Mouse (Mus musculus): ENCODE measurements at regions not wholly inside any gene's neighbourhood (a gene's known extent, or its start where the extent isn't known, plus 50 kb on each side); places are given as distances from the start of the nearest gene placed in this dataset.
A peak's percentile ranks its signal among the peaks of the same experiment; 100 is the strongest.

DNA sequence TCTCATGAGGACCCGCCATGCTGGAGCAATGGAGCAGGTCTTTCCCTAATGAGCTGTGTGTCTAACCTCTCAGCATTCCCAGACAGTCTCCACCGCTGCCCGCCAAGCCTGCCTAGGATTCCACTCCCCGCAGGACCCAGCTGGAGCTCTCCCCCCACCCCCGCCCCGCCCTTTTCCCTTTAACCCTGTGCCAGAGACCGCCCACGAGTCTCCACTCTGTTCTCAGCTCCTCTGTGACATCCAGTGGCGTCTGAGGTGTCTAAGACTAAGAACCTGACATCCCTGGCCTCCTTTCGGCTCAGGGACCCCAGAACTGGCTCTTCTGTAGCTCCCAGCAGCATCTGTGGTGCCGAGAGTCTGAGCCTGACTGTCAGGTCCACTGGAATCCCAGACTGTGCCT lies 50.9 kb upstream of the Tpp2 start:
- no peak for DNase-seq (ENCODE audit: low spot score)

GRCm38 (mm10) chr1:43880396-43880795 lies 52.8 kb upstream of the Uxs1 start:
- DNase-seq (ENCODE audit: low spot score) = peak; percentile 17

DNA sequence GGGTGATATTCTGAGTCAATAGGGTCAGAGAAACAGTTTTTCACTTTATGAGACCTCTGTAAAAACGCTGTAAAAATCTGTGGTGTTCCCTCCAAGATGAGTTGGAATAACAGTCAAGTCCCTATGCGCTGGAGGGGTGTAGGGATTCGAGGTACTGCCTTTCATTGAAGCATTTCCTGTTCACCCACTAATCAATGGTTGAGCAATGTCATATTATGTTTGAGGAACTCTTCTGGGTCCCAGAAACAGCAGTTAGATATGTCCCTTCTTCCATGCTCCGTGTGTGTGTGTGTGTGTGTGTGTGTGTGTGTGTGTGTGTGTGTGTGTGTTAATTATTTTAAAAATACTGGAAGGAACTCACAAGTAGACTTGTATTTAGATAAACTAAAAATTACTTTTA lies 52.3 kb upstream of the Uxs1 start:
- no peak for DNase-seq (ENCODE audit: low spot score)

- no peak for DNase-seq (ENCODE audit: low spot score)
Measured at GRCm38 (mm10) chr1:43879163-43879562, 51.6 kb upstream of the Uxs1 start.

DNA sequence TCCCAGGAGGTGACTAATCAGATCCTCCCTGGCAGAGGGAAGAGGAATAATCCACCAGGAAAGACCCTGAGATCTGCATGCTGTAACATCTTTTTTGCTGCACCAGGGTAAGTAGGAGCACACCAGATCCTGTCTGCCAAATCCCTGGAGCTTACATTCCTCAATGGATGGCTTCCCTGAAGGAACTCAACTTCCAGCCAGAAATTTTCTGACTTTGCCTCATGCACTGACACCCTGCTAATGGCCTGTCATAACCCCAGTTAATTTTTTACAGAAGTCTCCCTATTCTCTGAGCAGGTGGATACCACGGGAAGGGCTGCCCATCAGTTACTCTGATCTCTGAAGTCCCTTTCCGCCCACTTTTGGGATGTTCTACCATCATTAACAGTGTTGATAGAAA lies 50.6 kb upstream of the Uxs1 start:
- no peak for DNase-seq (ENCODE audit: low spot score)

- DNase-seq (ENCODE audit: low spot score) = no peak
Measured at GRCm38 (mm10) chr1:43877704-43878103, 50.1 kb upstream of the Uxs1 start.
